Mouse (Mus musculus): ENCODE results near the gene Tgfb2.

The Tgfb2 gene

DNA sequence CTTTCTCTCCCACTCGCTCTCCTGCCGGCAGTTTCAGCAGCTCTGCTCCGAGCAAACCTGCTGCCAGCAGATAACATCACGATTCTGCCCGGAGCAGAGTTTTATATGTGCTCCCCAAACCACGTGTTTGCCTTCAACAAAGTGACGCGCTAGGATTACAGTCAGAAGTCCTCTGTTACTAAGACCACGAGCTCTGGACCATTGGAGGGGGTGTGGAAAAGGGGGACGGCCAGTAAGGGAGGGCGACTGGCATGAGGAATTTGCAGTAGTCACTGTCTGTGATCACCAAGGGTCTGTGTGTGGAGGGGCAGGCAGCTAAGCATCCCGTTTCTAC lies at the start of gene Tgfb2:
Tgfb2 (minus strand) TSS at position 75 of the 334 bp plus-strand sequence.
- DNase-seq (ENCODE audit: low spot score in 2 of 2): no peak

DNA sequence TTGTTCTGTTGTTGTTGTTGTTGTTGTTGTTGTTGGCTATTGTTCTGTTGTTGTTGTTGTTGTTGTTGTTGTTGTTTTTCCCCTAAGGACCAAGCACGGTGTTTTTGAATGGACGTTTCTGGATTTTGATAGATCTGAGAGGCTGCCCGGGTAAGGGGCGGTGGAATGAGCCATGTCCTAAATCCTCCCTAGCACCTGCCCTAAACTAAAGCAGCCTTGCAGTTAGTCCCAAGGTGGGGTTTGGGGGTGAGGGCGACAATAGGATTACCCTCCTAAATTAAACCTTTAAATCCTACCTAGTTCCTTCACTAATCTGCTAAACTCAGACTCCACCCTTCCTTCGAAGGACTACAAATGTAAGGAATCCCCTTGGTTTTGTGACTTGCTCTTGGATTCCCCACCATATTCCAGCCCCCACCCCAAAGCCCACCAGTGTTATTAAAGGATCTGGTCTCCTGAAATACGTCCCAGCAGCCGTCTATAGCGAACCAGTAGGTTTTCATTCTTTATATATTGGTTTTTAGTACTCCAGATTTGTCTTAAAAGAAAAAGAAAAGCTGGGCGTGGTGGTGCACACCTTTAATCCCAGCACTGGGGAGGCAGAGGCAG lies 44.0 kb upstream of the Tgfb2 start:
- DNase-seq (ENCODE audit: low spot score in 2 of 2): no peak

DNA sequence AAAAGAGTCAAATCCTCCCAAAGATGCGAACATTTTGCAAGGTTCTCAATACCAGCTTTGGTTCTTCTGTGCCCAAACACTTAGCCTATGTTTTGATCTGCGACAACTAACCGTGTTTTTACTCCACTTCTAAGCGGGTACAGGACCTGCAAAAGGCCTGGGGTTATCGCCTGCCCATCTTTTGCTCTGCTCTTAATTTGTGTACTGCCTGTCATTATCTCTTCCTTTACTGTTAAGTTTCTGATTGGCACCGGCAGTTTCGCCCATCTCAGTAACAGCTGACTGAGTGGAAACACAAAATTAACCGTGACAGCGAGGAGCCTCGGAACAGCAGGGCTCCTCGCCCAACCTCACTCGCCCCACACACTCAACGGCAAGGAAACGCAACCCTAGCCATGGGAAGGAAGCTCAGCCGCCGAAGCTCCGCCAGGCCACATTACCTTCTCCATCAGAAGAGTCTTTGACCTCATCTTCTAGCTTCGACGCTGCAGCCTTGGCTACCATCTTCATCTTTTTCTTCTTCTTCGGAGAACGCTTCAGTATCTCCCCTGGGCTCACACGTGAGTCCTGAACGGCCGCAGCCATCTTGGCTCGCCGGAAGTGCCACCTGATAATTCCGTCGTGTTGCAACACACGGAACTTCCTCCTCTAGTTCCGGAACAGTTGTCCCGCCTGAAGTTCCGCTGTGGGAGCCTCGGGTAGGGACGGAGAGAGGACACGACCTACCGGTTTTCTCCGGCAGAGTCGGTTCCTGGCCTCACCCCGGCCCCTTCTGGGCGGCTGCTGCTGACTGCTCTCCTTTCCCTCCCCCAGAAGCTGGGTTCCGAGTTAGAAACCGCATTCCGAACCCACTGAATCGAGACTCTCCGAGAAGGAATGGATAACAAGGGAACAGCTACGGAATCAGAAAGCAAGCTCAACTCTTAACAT lies 43.2 kb upstream of the Tgfb2 start, which contains the start of gene Rrp15:
Rrp15 (minus strand) TSS at position 635 of the 930 bp plus-strand sequence.
- DNase-seq (ENCODE audit: low spot score in 2 of 2): peak; percentile 79 to 92

- no peak for DNase-seq (ENCODE audit: low spot score in 2 of 2)
Observed at GRCm38 (mm10) chr1:186739828-186740227, 34.0 kb upstream of the Tgfb2 start.

DNA sequence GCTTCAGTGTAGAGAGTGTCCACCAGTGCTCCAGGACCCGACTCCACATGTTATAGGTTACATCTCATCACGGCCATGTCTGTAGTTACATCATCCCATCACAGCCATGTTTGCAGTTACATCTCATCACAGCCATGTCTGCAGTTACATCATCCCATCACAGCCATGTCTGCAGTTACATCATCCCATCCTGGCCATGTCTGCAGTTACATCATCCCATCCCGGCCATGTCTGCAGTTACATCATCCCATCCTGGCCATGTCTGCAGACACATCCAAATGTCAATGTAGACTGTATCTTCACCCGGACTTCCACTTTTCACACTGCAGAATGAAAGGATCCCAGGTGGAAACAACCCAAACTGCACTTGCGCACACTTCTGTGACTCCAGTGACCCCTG lies 29.7 kb upstream of the Tgfb2 start:
- DNase-seq (ENCODE audit: low spot score in 2 of 2): no peak

- DNase-seq (ENCODE audit: low spot score in 2 of 2): no peak
Observed at GRCm38 (mm10) chr1:186733052-186733451, 27.3 kb upstream of the Tgfb2 start.

- no peak for DNase-seq (ENCODE audit: low spot score in 2 of 2)
Observed at GRCm38 (mm10) chr1:186728778-186729177, 23.0 kb upstream of the Tgfb2 start.

DNA sequence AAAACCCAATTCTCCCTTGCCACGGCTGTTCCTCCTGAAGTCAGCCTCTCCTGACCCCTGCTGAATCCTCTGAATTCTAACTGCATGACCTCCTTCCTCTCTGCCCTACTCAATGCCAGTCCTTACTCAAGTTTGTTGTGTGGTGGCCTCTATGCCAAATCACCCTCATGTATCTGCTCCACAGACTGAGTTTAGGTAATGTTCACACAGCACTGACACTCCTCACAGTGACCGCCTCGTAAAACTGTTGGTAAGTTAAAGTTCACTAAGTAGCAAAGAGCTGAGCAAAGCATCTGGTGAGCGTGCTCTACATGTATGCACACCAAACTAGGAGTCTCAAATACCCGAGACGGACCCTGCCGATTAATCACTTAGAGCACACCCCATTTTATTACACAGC lies 20.3 kb upstream of the Tgfb2 start:
- DNase-seq (ENCODE audit: low spot score in 2 of 2): no peak

DNA sequence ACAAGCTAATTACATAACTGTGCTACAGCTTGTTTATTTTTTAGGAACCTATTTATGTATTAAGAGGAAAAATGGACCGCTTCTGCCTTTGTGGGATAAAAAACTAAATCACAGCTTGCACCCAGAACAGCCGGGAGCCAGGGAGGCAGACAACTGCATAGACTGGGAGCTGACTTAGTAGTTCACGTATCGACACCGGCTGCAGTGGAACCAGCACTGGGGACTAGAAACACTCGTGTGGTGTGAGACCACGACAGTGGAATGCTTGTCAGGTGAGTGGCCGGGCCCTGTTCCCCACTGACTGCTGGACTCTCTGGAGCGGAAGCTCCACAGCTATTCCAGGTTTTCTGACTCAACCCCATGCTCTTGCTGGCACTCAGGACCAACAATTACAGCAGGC lies 16.5 kb upstream of the Tgfb2 start:
- peak in 1 of 2 experiments; percentile 51 for DNase-seq (ENCODE audit: low spot score in 2 of 2)

DNA sequence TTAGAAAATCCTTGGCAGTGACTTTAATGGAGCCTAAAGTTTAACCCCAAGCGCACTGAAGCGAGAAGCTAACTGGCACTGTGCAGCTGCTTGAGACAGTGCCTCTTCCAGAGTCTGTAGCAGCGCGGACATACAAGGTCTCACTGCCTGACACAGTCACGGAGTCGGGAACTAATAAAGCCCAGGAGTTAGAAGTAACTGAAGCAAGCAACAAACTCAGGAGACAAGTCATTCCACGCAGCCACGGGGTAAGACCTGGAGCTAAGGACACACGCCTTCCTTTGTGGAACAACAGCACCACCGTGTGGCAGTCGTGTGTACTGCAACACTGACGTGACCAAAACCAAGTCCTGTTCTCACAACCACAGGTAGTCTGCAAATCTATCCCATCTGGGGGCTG lies 16.1 kb upstream of the Tgfb2 start:
- DNase-seq (ENCODE audit: low spot score in 2 of 2): peak; percentile 71 to 91

- no peak for DNase-seq (ENCODE audit: low spot score in 2 of 2)
Observed at GRCm38 (mm10) chr1:186721166-186721565, 15.4 kb upstream of the Tgfb2 start.

- no peak for DNase-seq (ENCODE audit: low spot score in 2 of 2)
Observed at GRCm38 (mm10) chr1:186719708-186720107, 13.9 kb upstream of the Tgfb2 start.

DNA sequence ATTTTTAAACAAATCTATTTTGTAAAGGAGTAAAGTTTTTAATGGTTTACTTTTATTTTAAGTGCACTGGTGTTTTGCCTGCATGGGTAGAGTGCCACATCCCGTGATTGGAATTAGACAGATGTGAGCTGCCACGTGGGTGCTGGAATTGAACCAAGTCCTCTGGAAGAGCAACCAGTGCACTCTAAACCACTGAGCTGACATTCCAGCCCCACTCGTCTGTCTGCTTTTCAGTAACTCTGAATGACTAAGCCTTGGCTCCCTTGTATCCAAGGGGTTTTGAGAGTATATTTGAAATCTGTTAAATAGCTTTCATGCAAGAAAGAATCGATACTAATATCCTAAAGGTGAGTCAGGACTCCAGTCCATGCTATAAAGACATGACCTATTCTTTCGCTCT lies 13.1 kb upstream of the Tgfb2 start:
- no peak for DNase-seq (ENCODE audit: low spot score in 2 of 2)

DNA sequence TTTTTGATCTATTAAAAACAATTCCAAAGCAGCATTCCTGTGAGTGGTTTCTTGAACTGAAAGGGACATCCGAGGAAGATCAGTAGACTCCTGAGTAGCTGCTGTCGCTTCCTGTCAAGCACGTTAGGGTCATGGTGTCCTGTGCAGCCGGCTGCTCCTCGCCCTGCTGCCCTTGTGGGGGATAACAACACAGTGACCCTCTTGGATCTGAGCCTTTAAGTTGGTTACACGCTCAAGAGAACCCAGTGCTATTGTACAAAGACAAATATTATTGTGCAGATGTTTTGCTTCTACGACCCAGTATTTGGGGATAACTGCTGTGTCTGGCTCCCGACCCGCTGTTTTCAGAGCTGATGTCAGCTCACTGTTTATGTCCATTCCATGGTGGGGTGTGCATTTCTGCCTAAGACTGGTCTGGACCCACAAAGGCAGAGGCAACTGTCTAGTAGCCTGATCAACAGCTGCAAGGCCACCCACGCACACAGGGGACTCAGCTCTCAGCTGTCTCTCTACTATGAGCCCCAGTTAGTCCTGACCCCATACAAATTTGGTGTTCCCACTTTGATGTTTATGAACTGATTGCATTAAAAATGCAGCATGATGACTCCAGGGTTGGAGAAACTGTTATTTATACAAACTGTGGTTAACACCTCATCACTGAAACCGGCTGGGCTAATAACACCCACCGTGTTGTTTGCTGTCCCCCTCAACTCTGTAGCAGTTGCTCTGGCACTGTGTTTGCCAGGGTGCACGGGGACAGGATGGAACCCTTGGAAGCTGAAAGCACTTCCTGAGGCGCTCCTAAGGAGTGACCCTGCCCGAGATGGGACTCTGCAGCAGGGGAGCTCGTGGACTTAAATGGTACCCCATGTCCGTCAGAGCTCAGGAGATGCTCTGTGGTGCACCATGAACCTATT lies 9.4 kb upstream of the Tgfb2 start:
- no peak for DNase-seq (ENCODE audit: low spot score in 2 of 2)

DNA sequence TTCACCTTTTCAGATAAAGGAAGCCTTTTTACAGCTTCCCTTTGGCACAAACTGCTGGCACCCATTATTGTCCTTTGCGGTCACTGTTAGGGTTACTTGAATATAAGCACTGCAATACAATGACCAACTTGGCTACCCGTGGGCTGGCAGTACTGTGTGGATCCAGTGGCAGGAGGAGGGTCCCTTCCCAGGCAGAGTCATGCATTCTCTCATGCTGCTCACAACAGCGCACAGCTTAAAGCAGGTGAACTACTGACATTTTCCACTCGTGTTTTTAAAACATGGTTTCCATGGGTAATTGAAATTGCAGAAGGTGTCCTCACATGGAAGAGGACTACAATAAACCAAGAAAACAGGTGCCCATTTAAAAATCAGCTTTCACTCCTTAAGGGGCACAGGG lies 8.4 kb upstream of the Tgfb2 start:
- no peak for DNase-seq (ENCODE audit: low spot score in 2 of 2)

DNA sequence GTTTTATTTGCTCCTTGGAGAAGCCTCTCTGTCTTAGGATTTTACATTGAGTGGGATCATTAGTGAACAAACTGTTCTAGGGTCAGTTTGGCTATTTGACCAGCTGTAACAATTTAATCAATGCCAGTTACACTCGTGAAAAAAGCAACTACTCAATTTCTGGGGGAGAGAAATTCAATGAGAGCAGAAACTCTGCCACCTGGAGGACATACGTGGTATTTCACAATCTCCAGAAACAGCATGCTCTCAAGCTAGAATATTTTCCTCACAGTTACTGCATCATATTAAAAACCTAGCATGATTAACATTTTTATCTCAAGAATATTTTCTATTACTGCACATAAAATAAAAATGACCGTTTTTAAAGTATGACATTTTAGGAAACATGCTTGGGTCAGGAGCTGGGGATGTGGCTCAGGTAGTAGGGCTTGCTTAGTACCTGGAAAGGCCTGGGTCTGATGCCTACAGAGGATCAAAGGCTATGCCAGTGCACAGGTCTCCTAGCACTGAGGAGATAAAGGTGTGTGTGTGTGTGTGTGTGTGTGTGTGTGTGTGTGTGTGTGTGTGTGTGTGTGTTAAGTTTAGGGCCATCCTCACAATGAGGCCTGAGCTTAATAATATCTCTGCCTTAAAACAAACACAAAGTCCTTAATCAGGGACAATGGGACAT lies 7.1 kb upstream of the Tgfb2 start:
- DNase-seq (ENCODE audit: low spot score in 2 of 2): no peak

- peak in 1 of 2 experiments; percentile 64 for DNase-seq (ENCODE audit: low spot score in 2 of 2)
Observed at GRCm38 (mm10) chr1:186705203-186705914, 430 bp downstream of the Tgfb2 start.

- DNase-seq (ENCODE audit: low spot score in 2 of 2): no peak
Observed at GRCm38 (mm10) chr1:186703980-186704701, 1.6 kb downstream of the Tgfb2 start.

GRCm38 (mm10) chr1:186703256-186703979 lies 2.4 kb downstream of the Tgfb2 start:
- no peak for DNase-seq (ENCODE audit: low spot score in 2 of 2)
